Mouse (Mus musculus): ENCODE measurements around the gene Ofcc1.

The Ofcc1 gene

GRCm38 (mm10) chr13:40361288-40361687 lies at the start of gene Ofcc1:
TSS of gene Ofcc1 (minus strand) at chr13:40361450.
- TF ChIP-seq GATA4 (IDR thresholded peaks at IDR 0.05; ENCODE audit: insufficient replicate concordance, low read length), result no peak

- TF ChIP-seq GATA4 (IDR thresholded peaks at IDR 0.05; ENCODE audit: insufficient replicate concordance, low read length), result no peak
These were observed 28.9 kb upstream of the Ofcc1 start for GRCm38 (mm10) chr13:40390120-40390519.

GRCm38 (mm10) chr13:40387446-40387845 lies 26.2 kb upstream of the Ofcc1 start:
- TF ChIP-seq GATA4 (IDR thresholded peaks at IDR 0.05; ENCODE audit: insufficient replicate concordance, low read length), result no peak

GRCm38 (mm10) chr13:40384962-40385361 lies 23.7 kb upstream of the Ofcc1 start:
- no peak for TF ChIP-seq GATA4 (IDR thresholded peaks at IDR 0.05; ENCODE audit: insufficient replicate concordance, low read length)

- no peak for TF ChIP-seq GATA4 (IDR thresholded peaks at IDR 0.05; ENCODE audit: insufficient replicate concordance, low read length)
These were observed 15.5 kb upstream of the Ofcc1 start for GRCm38 (mm10) chr13:40376773-40377172.

- TF ChIP-seq GATA4 (IDR thresholded peaks at IDR 0.05; ENCODE audit: insufficient replicate concordance, low read length), result no peak
These were observed 5.5 kb upstream of the Ofcc1 start for GRCm38 (mm10) chr13:40366762-40367161.

- no peak for TF ChIP-seq GATA4 (IDR thresholded peaks at IDR 0.05; ENCODE audit: insufficient replicate concordance, low read length)
These were observed 3.6 kb upstream of the Ofcc1 start for GRCm38 (mm10) chr13:40364855-40365254.

- TF ChIP-seq GATA4 (IDR thresholded peaks at IDR 0.05; ENCODE audit: insufficient replicate concordance, low read length), result no peak
These were observed 558 bp downstream of the Ofcc1 start for GRCm38 (mm10) chr13:40360692-40361091.

GRCm38 (mm10) chr13:40347045-40347444 lies 14.2 kb downstream of the Ofcc1 start:
- no peak for TF ChIP-seq GATA4 (IDR thresholded peaks at IDR 0.05; ENCODE audit: insufficient replicate concordance, low read length)

GRCm38 (mm10) chr13:40323301-40323700 lies 37.9 kb downstream of the Ofcc1 start:
- no peak for TF ChIP-seq GATA4 (IDR thresholded peaks at IDR 0.05; ENCODE audit: insufficient replicate concordance, low read length)

- no peak for TF ChIP-seq GATA4 (IDR thresholded peaks at IDR 0.05; ENCODE audit: insufficient replicate concordance, low read length)
These were observed 40.3 kb downstream of the Ofcc1 start for GRCm38 (mm10) chr13:40320814-40321525.

GRCm38 (mm10) chr13:40317731-40318130 lies 43.5 kb downstream of the Ofcc1 start:
- no peak for TF ChIP-seq GATA4 (IDR thresholded peaks at IDR 0.05; ENCODE audit: insufficient replicate concordance, low read length)

- TF ChIP-seq GATA4 (IDR thresholded peaks at IDR 0.05; ENCODE audit: insufficient replicate concordance, low read length), result no peak
These were observed 46.0 kb downstream of the Ofcc1 start for GRCm38 (mm10) chr13:40315158-40315792.

- TF ChIP-seq GATA4 (IDR thresholded peaks at IDR 0.05; ENCODE audit: insufficient replicate concordance, low read length), result no peak
These were observed 68.4 kb downstream of the Ofcc1 start for GRCm38 (mm10) chr13:40292891-40293290.

- TF ChIP-seq GATA4 (IDR thresholded peaks at IDR 0.05; ENCODE audit: insufficient replicate concordance, low read length), result no peak
These were observed 70.4 kb downstream of the Ofcc1 start for GRCm38 (mm10) chr13:40290846-40291245.

- TF ChIP-seq GATA4 (IDR thresholded peaks at IDR 0.05; ENCODE audit: insufficient replicate concordance, low read length), result no peak
These were observed 72.6 kb downstream of the Ofcc1 start for GRCm38 (mm10) chr13:40288650-40289049.

Measured in liver, adult (tissue).